Mouse (Mus musculus): ENCODE data around the gene Exd2.

DNA sequence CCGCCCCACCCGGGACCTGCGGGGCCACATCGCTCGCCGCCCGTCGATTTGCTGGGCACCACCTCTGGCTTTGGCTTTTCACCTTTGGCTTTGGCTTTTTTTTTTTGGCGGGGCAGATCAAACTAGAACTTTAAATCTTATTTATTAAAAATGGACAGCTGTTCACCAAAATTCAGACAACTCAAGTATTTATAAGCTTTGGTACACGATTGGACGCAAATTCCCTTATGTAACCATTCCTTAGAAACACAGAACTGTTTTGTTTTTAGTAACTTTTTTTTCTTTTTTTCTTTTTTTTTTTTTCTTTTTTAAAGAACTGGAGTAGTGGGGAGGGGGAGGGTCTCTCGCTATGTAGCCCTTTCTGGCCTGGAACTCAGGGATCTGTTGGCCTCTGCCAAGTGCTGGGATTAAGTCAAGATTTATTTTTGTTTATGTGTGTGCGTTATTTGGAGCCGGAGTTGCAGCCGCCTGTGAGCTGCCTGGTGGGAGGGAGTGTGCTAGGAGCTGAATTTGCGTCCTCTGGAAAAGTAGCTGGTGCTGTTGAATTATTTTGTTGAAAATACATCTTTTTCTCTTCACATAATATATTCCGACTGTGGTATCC lies 873 bp downstream of the Exd2 start:
- TF ChIP-seq POLR2A (IDR thresholded peaks at IDR 0.05; ENCODE audit: insufficient read depth, low read depth, low read length) (no peak), CTCF (IDR thresholded peaks at IDR 0.05) (no peak), EP300 (IDR thresholded peaks at IDR 0.05; ENCODE audit: insufficient read depth, low read depth, low read length) (no peak)
